Mouse (Mus musculus): Measurements from ENCODE around the gene Hist1h4d.
"Not testable (repeated sequence)": the region's sequence is repeated elsewhere in the genome, so short reads cannot be mapped to it uniquely, and the experiment has no call there.

Gene Hist1h4d

DNA sequence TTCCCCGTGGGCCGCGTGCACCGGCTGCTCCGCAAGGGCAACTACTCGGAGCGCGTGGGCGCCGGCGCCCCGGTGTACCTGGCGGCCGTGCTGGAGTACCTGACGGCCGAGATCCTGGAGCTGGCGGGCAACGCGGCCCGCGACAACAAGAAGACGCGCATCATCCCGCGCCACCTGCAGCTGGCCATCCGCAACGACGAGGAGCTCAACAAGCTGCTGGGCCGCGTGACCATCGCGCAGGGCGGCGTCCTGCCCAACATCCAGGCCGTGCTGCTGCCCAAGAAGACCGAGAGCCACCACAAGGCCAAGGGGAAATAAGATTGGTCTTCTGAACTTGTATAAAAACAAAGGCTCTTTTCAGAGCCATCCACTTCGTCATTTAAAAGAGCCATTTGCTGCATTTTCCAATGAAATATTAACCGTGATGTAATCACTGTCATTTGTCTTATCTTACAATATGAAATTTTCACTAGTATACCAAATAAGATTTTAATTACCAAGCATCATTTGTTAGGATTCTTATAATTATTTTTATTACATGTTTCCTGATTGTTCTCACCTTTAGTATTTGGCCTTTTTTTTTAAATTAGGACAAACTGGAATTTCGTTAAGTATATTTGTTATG lies 6.7 kb upstream of the Hist1h4d start:
- DNase-seq = not testable (repeated sequence)

DNA sequence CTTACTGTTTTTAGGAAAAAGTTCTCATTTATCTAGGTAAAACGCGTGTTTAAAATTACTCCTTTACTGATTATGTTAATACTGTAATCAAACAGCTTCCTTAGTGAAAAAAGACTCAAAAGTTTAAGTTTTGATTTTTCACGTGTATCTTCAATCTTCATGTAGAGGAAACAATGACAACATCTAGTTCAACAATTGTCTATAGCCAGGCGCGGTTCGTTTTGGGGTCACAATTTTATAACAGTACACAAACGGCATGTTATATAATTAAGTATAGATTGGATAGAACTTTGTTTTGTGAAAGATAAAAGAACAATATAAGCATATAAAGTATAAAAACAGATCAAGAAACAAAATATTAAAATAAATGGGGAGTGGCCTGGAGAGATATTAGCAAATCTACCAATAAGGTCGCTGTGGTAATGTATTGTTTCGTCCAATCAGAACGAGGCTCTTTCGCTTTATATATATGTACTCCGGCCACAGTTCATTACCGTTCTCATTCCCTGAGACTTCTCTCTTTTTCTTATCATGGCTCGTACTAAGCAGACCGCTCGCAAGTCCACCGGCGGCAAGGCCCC lies 6.0 kb upstream of the Hist1h4d start, which contains the start of gene Hist1h3d:
TSS of gene Hist1h3d (plus strand) at position 493 of the 581 bp plus-strand sequence.
- DNase-seq = peak in 1 of 2 experiments; percentile 42

DNA sequence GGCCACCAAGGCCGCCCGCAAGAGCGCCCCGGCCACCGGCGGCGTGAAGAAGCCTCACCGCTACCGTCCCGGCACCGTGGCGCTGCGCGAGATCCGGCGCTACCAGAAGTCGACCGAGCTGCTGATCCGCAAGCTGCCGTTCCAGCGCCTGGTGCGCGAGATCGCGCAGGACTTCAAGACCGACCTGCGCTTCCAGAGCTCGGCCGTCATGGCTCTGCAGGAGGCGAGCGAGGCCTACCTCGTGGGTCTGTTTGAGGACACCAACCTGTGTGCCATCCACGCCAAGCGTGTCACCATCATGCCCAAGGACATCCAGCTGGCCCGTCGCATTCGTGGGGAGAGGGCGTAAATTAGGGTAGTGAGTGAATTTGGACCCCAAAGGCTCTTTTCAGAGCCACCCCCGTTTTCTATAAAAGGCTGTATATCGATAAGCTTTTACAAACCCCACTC lies 5.5 kb upstream of the Hist1h4d start:
- not testable (repeated sequence) for DNase-seq

DNA sequence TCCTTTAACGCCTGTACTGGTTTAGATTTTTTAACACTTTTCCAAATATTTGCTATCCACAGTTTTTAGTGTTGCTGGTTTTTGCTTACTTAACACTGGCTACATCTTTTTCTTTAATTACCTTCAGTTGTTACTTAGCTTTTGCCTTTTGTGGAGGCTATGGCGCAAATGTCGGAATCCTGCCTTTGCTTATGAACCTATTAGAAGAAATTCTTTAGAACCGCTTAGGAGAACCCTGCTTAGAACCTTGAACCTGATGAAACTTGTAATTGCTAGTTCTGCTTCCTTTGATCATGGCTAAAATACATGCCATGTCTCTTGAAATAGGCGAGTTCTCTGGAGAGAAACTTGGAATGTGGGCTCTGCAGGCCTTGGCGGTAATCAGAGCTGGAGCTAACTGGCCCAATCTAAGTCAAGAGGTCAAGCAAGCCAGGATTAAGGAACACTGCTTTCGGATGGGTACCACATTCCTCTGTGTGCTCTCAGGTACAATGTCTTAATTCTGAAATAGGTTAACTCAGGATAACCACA lies 5.0 kb upstream of the Hist1h4d start:
- no peak for DNase-seq

DNA sequence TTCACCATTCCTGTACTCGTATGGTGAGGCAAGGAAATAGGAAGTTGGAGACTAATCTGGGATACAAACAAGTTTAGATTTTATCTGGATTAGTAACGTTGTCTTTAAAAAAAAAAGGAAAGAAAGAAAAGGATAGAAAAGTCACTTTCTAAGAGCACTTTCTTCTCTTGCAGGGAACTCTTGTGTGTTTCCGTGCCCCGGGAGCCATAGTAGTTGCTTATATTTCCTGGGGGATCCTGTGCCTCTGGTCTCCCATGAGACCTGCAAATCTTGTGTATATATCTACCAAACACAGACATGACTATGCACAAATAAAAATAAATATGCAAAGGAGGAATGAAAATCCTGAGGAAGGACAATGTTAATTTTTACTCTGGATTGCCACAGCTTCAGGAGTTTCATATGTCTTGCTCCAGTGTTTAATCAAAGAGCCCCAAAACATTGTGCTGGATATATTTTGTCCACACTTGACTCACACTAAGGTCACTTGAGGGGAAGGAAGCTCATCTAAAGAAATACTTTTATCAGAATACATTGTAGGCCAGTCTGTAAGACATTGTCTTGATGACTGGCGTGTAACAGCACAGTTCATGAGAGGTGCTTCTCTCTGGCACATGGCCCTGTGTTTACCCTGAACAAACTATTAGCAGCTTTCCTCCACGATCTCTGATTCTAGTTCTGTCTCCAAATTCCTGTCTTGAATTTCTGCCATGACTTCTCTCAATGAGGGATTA lies 4.3 kb upstream of the Hist1h4d start:
- DNase-seq = no peak

DNA sequence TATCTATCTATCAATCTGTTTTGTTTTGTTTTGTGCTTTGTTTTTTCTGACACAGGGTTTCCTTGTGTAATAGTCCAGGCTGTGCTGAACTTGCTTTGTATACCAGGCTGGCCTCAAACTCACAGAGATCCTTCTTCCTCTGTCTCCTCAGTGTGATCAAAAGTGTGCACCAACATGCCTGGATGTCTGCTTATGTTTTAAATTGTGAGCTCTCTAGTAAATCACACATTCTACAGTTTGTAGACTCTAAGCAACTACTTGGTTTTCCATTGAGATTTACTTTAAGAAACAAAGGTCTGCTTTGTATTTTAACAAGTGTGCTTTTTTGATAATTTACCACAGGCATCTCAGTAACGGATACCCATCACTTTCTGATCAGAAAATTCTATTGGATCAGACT lies 3.6 kb upstream of the Hist1h4d start:
- no peak for DNase-seq

DNA sequence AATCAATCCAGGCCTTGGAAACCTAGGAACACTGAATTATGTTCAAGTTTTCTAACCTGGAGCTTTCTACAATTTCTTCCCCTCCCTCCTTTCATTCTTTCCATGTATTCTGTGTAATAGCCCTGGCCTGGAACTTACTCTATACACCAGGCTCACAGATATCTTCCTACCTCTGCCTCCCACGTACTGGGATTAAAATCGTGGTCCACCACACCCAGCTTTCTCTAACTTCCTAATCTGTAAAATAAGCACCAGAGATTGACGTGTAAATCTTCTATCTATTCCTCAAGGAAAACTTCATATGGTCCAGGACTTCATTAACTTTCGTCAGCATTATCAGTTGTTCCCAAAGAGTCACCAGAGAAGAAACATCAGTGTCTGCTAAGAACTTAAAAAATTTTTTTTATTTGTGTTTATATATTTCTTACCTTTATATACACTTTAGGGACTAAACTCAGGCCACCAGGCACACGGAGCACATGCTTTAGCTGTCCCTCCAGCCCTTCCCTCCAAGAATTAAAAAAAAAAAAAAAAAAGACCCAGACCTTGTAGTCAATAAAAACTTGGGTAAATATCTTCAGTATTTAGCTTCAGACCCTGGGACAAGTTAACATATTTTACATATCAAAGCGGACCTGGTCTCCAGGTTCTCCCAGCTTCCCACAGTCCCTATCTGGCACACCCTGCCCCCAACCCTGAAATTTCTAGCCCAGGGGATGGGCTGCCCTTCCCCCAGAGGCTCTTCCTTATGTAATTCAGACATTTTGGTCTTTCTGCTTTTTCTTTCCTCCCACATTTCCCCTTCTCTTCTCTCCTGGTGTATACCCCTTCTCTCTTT lies 1.0 kb downstream of the Hist1h4d start:
- no peak for DNase-seq

DNA sequence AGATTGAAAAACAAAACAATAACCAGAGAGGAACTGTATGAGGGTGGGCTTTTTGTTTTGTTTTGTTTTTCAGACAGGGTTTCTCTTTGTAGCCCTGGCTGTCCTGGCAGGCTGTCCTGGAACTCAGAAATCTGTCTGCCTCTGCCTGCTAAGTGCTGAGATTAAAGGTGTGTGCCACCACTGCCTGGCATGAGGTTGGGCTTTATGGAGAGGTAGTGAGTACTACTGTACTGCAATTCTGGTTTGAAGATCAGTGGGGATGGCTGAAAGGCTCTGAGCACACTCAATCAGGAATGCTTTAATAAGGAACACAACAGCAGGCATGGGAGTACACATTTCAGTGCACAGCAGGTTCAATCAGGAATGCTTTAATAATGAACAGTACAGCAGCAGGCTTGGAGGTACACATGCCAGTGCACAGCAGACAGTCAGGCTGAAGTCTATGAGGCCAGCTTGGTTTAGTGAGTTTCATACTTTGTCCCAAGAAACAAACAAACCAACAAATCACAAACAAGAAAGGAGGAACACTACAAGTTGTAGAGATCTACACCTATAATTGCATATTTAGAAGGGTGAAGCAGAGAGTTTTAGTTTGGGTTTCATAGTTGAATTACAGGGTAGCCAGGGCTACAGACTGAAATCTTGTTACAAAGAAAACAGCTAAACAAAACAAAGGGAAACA lies 2.1 kb downstream of the Hist1h4d start:
- DNase-seq = no peak

DNA sequence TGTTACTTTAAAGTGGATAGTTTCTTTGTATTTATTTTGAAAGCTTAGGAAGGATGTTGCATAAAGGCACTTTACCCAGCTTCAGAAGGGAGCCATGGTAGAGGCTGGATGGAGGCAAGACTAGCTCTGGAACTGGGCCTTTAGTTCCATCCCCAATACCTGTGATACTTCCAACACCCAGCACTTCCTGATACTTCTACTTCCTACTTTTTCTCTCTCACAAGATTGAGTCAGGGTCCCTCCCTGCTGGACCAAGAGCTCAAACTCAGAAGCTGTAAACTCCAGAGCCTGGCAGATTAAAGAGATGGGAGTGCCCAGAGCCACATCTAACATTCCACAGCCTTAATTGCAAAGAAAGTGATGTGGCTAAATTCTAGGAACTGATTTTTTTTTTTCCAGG lies 2.9 kb downstream of the Hist1h4d start:
- DNase-seq = no peak

DNA sequence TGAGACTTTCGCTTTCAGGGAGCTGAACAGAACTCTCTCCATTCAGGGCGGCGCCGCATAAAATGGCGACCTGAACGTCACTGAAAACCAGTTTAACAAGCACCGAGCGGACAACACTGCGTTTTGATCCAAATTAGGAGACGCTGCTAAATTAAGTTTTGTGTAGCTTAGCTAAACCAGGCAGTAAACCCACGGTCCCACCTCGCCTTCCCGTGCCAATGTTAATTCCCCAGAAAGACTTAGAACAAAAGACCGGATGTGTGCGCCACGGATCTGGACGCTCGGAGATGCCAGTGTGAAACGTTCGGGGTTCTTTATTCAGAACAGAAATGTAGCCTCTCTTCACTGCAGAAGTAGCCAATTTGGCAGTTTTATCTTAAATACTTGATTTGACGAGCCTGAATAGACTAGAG lies 3.6 kb downstream of the Hist1h4d start:
- DNase-seq = peak; percentile 65 to 80

DNA sequence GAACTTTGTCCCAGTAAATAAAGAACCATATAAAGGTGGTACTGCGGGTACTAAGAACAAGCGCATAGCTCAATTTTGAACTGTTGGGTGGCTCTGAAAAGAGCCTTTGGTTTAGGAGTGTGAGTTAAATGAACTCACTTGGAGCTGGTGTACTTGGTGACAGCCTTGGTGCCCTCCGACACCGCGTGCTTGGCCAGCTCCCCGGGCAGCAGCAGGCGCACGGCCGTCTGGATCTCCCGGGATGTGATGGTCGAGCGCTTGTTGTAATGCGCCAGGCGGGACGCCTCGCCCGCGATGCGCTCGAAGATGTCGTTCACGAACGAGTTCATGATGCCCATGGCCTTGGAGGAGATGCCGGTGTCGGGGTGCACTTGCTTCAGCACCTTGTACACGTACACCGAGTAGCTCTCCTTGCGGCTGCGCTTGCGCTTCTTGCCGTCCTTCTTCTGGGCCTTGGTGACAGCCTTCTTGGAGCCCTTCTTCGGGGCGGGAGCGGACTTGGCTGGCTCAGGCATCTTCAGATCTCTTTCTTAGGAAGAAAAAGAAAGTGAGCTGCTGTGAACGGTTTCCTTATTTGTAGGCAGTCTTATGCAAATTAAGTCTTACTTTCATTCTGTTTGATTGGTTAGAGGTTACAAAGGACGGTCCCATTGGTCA lies 4.2 kb downstream of the Hist1h4d start:
- DNase-seq = peak; percentile 56 to 79

DNA sequence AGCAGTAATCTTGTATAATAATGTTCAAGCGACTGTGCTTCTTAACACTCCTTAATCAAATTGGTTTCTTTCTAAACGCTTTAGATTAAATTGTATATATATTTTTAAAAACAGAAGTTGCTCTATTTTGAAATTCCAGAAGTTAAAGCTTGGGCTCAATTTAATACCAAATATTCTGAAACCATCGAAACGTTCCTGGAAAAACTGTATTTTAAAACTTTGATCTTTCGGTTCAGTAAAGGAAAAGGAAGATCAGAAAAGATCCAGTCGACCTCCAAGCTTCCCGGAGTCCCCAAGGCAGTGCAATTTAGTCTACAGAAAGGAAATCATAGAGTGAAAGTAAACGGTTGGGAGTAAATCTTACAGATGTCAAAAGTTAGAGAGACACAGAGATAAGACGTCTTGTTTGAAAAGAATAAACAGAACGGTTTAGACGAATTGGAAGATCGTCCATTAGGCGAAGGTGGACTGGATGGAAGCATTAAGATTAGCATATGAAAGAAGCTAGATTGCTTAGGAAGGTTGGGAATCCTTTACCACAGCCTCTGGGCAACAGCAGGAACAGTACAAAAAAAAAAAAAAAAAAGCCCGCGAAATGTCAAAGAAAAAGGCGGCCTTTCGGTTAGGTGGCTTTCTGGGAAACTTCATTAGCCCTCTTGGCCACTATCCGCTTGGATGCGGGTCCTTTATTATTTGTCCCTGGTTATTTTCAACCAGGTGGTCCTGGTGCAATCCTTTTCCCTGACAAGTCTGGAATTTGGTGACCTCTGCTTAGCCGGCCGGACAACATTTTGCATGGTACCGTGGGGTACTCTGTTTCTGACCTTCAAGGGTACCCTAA lies 4.9 kb downstream of the Hist1h4d start:
- no peak for DNase-seq

DNA sequence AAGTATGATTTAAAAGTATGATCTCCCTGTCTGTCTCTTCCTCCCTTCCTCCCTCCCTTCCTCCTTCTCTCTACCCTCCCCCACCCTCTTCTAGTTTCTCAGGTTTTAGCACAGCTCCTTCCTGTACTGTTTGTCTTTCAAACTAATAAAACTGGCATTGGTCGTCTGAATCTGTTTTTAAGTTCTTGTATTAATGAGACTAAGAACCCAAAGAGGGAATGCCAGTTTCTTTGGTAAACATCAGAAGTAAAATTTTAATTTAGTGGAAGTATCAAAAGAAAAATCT lies 5.5 kb downstream of the Hist1h4d start:
- no peak for DNase-seq

DNA sequence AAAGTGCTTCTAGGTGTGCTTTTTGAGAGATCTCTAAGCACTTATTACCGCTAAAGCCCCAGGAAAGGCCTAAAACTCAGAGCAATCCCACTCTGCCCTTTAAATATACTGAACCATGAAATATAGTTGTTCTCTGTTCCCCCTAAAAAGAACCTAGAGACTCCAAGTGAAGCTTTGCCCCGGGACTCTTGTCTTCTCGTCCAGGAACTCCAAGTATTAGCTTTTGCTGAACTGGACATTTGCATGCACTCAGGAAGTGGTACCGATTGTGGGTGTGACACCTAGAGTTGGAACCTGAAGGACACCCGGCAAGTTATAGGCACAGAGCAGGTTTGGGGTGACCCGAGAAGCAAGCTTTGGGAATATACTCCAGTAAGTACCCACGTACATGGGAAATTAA lies 9.8 kb downstream of the Hist1h4d start:
- DNase-seq = no peak

DNA sequence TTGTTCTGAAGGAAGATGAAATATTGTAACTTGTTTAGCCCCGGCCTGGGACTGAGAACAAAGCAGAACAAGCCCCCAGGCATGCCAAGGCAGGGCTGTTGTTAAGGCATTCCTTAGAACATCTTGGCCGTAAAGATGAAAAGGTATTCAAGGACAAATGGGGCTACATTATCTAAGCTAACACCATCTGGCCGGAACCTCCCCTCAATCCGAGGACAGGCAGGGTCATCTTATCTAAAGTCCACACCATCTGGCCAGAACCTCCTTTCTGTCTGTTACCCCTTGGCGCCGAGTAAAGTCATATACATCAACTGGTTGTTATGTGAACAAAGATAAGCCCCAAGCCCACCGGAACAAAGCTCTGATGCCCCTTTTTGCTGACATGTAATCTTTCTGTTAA lies 10.5 kb downstream of the Hist1h4d start:
- not testable (repeated sequence) for DNase-seq

DNA sequence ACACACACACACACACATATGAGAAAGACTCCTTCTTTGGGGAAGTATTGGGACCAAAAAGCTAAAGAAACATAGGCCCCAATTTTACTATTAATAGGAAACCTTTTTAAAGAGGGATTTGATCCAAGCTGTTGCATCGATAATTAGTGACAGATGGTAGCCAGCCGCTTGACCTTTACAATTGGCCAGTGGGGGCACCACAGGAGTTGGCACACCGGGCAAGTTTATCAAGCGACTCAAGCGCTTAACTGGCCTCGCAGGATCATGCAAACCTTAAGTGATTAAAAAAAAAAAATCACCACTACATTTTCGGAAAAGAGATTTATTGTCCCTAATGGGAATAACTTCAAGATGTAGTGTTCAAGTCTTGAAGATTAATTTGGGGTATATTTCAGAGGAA lies 11.2 kb downstream of the Hist1h4d start:
- DNase-seq = no peak

DNA sequence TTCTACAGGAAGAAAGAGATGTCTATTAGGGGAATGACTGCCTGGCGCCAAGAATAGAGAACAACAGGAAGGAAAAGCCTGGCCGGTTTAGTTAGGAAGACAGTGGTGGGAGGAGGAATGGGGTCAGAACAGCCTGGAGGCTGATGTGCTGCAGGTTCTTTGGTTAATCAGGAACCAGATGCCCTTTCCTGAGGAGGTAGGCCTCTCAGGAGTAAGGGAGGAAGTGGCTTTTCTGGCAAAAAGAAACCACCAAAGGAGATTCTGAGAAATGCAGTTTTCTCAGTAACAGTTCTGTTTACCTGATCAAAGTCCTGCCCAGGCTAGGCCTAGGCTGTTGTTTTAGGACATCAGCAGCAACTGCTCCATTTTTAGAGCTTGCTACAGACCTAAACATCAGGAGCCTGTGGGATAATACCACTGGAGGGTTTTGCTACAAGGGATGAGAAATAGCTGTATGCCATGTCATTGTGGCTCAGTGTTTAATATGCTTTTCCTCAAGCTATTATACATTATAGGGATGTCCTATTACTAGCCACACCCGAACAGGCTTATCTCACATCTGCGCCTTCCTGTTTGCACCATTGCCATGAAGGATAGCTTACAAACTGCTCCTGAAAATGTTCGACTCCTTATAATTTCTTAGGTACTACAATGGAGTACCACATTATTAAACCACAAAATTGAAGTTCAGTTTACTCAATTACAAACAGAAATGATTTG lies 11.8 kb downstream of the Hist1h4d start:
- peak; percentile 36 to 38 for DNase-seq

DNA sequence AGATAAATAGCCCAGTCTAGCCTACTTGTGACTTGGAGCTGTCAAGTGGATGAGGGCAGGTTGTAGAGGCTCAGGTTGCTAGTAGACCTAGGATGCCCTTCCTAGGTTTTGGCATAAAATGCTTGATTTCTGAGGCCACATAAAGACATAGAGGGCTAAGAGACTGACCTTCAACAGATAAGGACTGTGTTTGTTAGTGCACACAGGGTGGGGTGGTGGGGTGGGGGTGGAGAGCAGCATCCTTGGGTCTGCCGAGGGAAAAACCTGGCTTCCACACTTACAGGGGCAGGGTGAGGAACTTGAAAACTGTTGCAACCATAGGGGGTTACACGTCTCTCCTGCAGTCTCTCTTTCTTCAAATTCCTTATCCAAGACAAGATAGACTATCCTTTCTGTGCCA lies 13.8 kb downstream of the Hist1h4d start:
- DNase-seq = no peak

DNA sequence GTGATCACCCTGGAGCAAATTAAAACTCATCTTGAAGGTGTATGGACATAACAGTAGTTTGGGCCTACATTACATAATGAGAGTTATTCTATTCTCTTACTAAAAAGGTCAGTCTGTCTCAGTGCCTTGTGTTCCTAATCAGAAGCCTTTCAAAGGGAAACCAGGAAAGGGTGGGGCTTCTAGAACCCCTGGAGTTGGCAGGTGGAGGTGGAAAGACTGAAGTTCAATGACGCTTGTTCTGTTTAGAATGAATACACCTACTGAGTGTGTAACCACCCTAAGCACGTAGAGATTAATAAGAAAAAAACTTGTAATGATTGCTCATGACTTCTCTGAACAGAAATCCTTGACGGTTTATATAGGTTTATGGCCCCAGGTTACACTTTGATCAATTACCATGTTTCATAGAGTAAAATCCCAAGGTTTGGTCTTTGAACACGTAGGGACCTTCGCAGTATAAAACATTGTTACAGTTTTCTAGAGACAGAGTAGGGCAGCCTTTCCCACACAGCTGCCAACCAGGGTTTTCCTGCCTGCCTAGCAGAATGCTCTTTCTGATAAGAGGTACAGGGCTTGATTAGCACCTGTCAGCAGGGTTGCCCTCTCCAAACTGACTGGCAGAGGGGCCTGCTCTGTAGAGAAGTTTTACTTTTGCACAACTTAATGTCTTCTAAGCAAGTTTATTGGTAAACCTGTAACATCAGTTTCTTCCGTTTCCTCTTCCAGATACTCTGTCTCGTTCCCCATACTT lies 14.4 kb downstream of the Hist1h4d start:
- no peak for DNase-seq

DNA sequence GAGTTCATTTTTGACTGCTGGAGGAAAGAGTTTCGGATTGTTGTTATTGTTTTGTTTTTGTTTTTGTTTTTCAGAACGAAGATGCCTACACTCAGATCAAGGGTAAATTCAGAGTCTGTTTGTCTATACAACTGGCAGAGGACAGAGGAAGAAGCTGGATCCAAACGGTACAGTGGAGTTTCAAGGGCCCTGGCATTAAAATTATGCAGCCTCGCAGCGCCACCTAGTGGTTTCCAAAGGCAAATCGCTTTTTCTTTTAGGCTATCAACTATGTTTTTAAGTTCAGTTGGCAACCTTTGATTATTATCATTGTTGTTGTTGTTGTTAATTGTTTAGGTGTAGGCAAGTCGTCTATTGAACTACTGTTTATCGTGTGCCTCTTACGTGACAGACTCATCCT lies 16.6 kb downstream of the Hist1h4d start:
- peak; percentile 62 to 92 for DNase-seq

Measured in kidney, postnatal 36 days (tissue).